Mouse (Mus musculus) heart, postnatal 0 days (tissue): ENCODE data around the gene Urgcp.

Experiments used
- CTCF ChIP-seq: IDR thresholded peaks from 2 replicates; pipeline ENCODE4 v1.5.1; 2016; ENCODE audit warnings: antibody characterized with exemption, control low read depth, low read depth
- EP300 ChIP-seq: IDR thresholded peaks from 2 replicates; pipeline ENCODE4 v1.6.1; 2016; ENCODE audit warnings: antibody characterized with exemption, low read depth

GRCm38 (mm10) chr11:5740965-5741627 lies 21.1 kb downstream of the Urgcp start:
- TF ChIP-seq CTCF, result no peak
- TF ChIP-seq EP300, result no peak
